Mouse (Mus musculus) hindbrain, embryonic 14.5 days (tissue): ENCODE measurements at regions not wholly inside any gene's neighbourhood (a gene's known extent, or its start where the extent isn't known, plus 50 kb on each side); places are given as distances from the start of the nearest gene placed in this dataset.

Experiments used
- ATAC-seq: fragments of 200-750 bp; cut with Nextera tagmentation; 2 replicates; pipeline ENCODE4 v1.8.0; 2017; ENCODE audit warnings: moderate number of reproducible peaks, mild to moderate bottlenecking, moderate TSS enrichment, moderate library complexity; ENCODE audit not compliant: low FRiP score
- DNase-seq: peaks from one replicate; pipeline ENCODE4 v3.0.0-alpha.2; 2015; ENCODE audit warnings: low spot score
- H3K27ac ChIP-seq: fragments of 300-500 bp; sonication (generic); 2 replicates; pipeline ENCODE4 v1.5.1; 2014; ENCODE audit warnings: mild to moderate bottlenecking, moderate library complexity
- H3K27me3 ChIP-seq: fragments of 300-500 bp; sonication (generic); 2 replicates; pipeline ENCODE4 v1.6.1; 2014; ENCODE audit warnings: mild to moderate bottlenecking, low read length, mixed read lengths; ENCODE audit not compliant: control insufficient read depth, insufficient read depth
- H3K36me3 ChIP-seq: fragments of 300-500 bp; sonication (generic); replicated peaks from 2 replicates; pipeline ENCODE4 v1.6.1; 2014; ENCODE audit not compliant: control insufficient read depth, insufficient read depth
- H3K4me1 ChIP-seq: fragments of 300-500 bp; sonication (generic); replicated peaks from 2 replicates; pipeline ENCODE4 v1.6.1; 2014; ENCODE audit warnings: antibody characterized with exemption, low read length, mixed read lengths; ENCODE audit not compliant: control insufficient read depth, insufficient read depth
- H3K4me2 ChIP-seq: fragments of 300-500 bp; sonication (generic); replicated peaks from 2 replicates; pipeline ENCODE4 v1.6.1; 2014; ENCODE audit warnings: mild to moderate bottlenecking, moderate library complexity
- H3K4me3 ChIP-seq: fragments of 300-500 bp; sonication (generic); replicated peaks from 2 replicates; pipeline ENCODE4 v1.5.1; 2014; ENCODE audit warnings: mild to moderate bottlenecking, low read length
- H3K9ac ChIP-seq: fragments of 300-500 bp; sonication (generic); 2 replicates; pipeline ENCODE4 v1.6.1; 2014
- H3K9me3 ChIP-seq: fragments of 300-500 bp; sonication (generic); 2 replicates; pipeline ENCODE4 v1.6.1; 2016; ENCODE audit warnings: low read length; ENCODE audit not compliant: control insufficient read depth
- WGBS: fragments of 180-500 bp; shearing (Covaris S2); extraction: QIAGEN DNeasy Blood & Tissue Kit; methylation state at CpG from one replicate; pipeline ENCODE4 v1.1.7; 2014; 5-methylcytosine and 5-hydroxymethylcytosine counted together

- H3K4me2 ChIP-seq, result no peak overlapping the region
- ATAC-seq (no peak), DNase-seq (no peak)
- H3K9me3 ChIP-seq, result no peaks in the 10 kb centered on the region
- H3K9ac ChIP-seq, result no peak overlapping the region
- no peaks in the 10 kb centered on the region for H3K4me1 ChIP-seq
- no peak overlapping the region for H3K4me3 ChIP-seq
- H3K27ac ChIP-seq, result no peak overlapping the region
- no peaks in the 10 kb centered on the region for H3K27me3 ChIP-seq
- 93% methylated on average over 1 of the region's 1 CpGs for WGBS
- H3K36me3 ChIP-seq, result no peaks in the 10 kb centered on the region
Observed at GRCm38 (mm10) chr4:10035336-10035735, 839.0 kb upstream of the 2610301B20Rik start.

- Histone ChIP-seq H3K27ac (no peak overlapping the region), H3K9ac (no peak overlapping the region), H3K4me3 (no peak overlapping the region), H3K9me3 (no peaks in the 10 kb centered on the region), H3K4me1 (no peaks in the 10 kb centered on the region), H3K27me3 (no peaks in the 10 kb centered on the region), H3K36me3 (no peaks in the 10 kb centered on the region), H3K4me2 (no peak overlapping the region)
- 85% methylated on average over 2 of the region's 2 CpGs for WGBS
- DNase-seq, result no peak
- ATAC-seq, result no peak
Observed at GRCm38 (mm10) chr4:10041301-10042093, 832.8 kb upstream of the 2610301B20Rik start.

DNA sequence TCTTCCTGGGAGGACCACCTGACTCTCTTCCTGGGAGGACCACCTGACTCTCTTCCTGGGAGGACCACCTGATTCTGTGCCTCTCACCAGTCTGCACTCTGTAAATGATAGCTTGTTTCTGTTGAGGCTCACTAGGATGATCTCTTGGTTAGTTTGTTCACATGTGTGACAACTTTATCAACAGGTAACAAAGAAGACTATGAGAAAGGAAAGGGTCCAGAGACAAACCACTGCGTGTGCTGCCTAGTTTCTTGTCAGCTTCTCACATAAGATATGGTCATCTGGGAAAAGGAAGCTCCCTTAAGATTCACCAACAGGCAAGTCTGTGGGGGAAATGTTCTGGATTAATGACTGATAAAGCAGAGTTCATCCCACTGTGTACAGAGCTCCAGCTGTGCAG, 825.5 kb upstream of the 2610301B20Rik start:
- ATAC-seq (no peak), DNase-seq (no peak)
- H3K9ac ChIP-seq, result no peak overlapping the region
- H3K27ac ChIP-seq, result no peak overlapping the region
- no peaks in the 10 kb centered on the region for H3K9me3 ChIP-seq
- H3K4me2 ChIP-seq, result no peak overlapping the region
- no peaks in the 10 kb centered on the region for H3K36me3 ChIP-seq
- WGBS, result 87% methylated on average over 1 of the region's 1 CpGs
- 0 out of 2 replicates have a peak, but pooled peaks cover 7% of the 10 kb centered on the region for H3K4me1 ChIP-seq
- no peak overlapping the region for H3K4me3 ChIP-seq
- H3K27me3 ChIP-seq, result no peaks in the 10 kb centered on the region

- ATAC-seq, result no peak
- Histone ChIP-seq H3K4me2 (no peak overlapping the region), H3K4me1 (0 out of 2 replicates have a peak, but pooled peaks cover 7% of the 10 kb centered on the region), H3K4me3 (no peak overlapping the region), H3K9me3 (no peaks in the 10 kb centered on the region), H3K27me3 (no peaks in the 10 kb centered on the region), H3K9ac (no peak overlapping the region), H3K27ac (no peak overlapping the region), H3K36me3 (no peaks in the 10 kb centered on the region)
- WGBS, result 75% methylated on average over 4 of the region's 4 CpGs
- no peak for DNase-seq
Observed at GRCm38 (mm10) chr4:10049411-10049810, 824.9 kb upstream of the 2610301B20Rik start.

GRCm38 (mm10) chr4:10051296-10052267, 822.7 kb upstream of the 2610301B20Rik start:
- H3K27me3 ChIP-seq, result no peaks in the 10 kb centered on the region
- ATAC-seq, result peak; percentile 87
- H3K27ac ChIP-seq, result no peak overlapping the region
- peak; percentile 54 for DNase-seq
- 0 out of 2 replicates have a peak, but pooled peaks cover 7% of the 10 kb centered on the region for H3K4me1 ChIP-seq
- H3K4me3 ChIP-seq, result no peak overlapping the region
- no peak overlapping the region for H3K9ac ChIP-seq
- H3K9me3 ChIP-seq, result no peaks in the 10 kb centered on the region
- H3K4me2 ChIP-seq, result no peak overlapping the region
- H3K36me3 ChIP-seq, result no peaks in the 10 kb centered on the region
- 52% methylated on average over 5 of the region's 5 CpGs for WGBS

DNA sequence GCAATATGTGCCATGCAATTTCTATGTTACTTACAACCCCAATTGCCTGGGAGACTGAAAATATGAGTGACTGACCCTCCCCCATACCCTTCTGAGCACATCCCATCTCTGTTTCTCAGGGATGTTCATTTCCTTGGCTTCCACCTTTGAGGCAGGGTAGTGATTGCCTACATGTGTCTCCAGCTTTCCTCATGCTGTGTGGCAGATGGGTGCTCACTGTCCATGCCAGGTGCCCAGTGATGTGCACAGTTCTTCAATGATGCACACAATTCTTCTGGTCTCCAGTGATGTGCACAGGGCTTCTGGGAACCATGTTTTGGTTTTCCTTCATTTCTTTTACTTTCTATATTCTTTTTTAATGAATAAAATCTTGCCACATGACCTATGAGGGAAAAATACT, 821.4 kb upstream of the 2610301B20Rik start:
- Histone ChIP-seq H3K27ac (no peak overlapping the region), H3K4me2 (no peak overlapping the region), H3K9me3 (no peaks in the 10 kb centered on the region), H3K27me3 (no peaks in the 10 kb centered on the region), H3K4me3 (no peak overlapping the region), H3K9ac (no peak overlapping the region), H3K36me3 (no peaks in the 10 kb centered on the region), H3K4me1 (0 out of 2 replicates have a peak, but pooled peaks cover 7% of the 10 kb centered on the region)
- ATAC-seq (no peak), DNase-seq (no peak)

DNA sequence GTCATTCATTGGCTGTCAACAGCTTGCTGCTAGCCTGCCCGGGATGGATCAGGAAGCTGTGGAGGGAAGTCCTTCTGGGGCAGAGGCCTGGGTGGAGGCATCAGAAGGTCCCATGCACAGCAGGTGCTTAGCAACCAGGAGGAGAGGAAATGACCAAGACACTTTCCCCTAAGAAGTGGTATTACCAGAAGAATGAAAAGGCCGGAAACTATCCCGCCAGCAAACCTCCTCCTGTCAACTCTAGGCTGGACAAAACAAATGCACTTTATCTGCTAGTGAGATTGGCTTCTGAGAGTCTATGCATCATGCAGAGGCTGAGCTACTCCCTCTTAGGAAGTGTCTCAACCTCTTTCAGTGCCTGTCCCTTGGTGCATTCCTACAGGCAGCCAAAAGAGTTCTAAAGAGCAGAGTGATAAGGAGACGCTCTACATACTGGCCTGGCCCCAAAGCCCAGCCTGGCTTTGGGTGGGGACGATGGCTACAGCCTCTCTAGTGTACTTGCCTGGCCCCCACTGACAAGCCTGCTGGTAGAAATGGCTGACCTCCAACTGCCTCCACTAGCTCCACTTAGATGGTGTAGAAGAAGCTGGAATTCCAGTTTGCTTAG, 801.7 kb upstream of the 2610301B20Rik start:
- no peak for ATAC-seq
- Histone ChIP-seq H3K9ac (no peak overlapping the region), H3K4me3 (no peak overlapping the region), H3K27ac (no peak overlapping the region), H3K4me2 (no peak overlapping the region), H3K36me3 (no peaks in the 10 kb centered on the region), H3K4me1 (no peaks in the 10 kb centered on the region), H3K27me3 (no peaks in the 10 kb centered on the region), H3K9me3 (no peaks in the 10 kb centered on the region)
- no peak for DNase-seq
- WGBS, result 80% methylated on average over 5 of the region's 5 CpGs

GRCm38 (mm10) chr4:10079565-10080169, 794.6 kb upstream of the 2610301B20Rik start:
- DNase-seq, result no peak
- WGBS, result 79% methylated on average over 3 of the region's 3 CpGs

GRCm38 (mm10) chr4:10114831-10115230, 759.5 kb upstream of the 2610301B20Rik start:
- Histone ChIP-seq H3K9me3 (no peaks in the 10 kb centered on the region), H3K4me1 (no peaks in the 10 kb centered on the region), H3K4me3 (no peak overlapping the region), H3K27me3 (no peaks in the 10 kb centered on the region), H3K9ac (no peak overlapping the region), H3K4me2 (no peak overlapping the region), H3K27ac (no peak overlapping the region), H3K36me3 (no peaks in the 10 kb centered on the region)
- ATAC-seq (no peak), DNase-seq (no peak)
- 61% methylated on average over 4 of the region's 4 CpGs for WGBS

More at GRCm38 (mm10) chr4:10079565-10080169, 794.6 kb upstream of the 2610301B20Rik start:
- no peaks in the 10 kb centered on the region for H3K36me3 ChIP-seq
- H3K4me2 ChIP-seq, result no peak overlapping the region
- no peak overlapping the region for H3K27ac ChIP-seq
- ATAC-seq, result no peak
- no peaks in the 10 kb centered on the region for H3K27me3 ChIP-seq
- no peak overlapping the region for H3K9ac ChIP-seq
- no peaks in the 10 kb centered on the region for H3K9me3 ChIP-seq
- no peak overlapping the region for H3K4me3 ChIP-seq
- H3K4me1 ChIP-seq, result no peaks in the 10 kb centered on the region
